Mouse (Mus musculus) fat pad, adult 2 months (tissue): ENCODE results near the gene Tlr3.

Source experiments
- DNase-seq: peaks from one replicate; pipeline ENCODE4 v3.0.0-alpha.2; 2011; ENCODE audit warnings: low read depth, low spot score; ENCODE audit errors: extremely low read depth

Gene Tlr3

GRCm38 (mm10) chr8:45358132-45358918 is 52.6 kb downstream of the Tlr3 start:
- DNase-seq, result no peak

- DNase-seq, result no peak
Observed at GRCm38 (mm10) chr8:45355809-45356208, 55.1 kb downstream of the Tlr3 start.
